Mouse (Mus musculus) natural killer cell, adult 2 months (primary cell): Measurements from ENCODE around the gene Mier2.

Experiments used
- DNase-seq, 2 experiments: peaks; one replicate each; pipeline ENCODE4 v3.0.0; 2022; ENCODE audit warnings: low spot score in 2 of 2

The Mier2 gene

DNA sequence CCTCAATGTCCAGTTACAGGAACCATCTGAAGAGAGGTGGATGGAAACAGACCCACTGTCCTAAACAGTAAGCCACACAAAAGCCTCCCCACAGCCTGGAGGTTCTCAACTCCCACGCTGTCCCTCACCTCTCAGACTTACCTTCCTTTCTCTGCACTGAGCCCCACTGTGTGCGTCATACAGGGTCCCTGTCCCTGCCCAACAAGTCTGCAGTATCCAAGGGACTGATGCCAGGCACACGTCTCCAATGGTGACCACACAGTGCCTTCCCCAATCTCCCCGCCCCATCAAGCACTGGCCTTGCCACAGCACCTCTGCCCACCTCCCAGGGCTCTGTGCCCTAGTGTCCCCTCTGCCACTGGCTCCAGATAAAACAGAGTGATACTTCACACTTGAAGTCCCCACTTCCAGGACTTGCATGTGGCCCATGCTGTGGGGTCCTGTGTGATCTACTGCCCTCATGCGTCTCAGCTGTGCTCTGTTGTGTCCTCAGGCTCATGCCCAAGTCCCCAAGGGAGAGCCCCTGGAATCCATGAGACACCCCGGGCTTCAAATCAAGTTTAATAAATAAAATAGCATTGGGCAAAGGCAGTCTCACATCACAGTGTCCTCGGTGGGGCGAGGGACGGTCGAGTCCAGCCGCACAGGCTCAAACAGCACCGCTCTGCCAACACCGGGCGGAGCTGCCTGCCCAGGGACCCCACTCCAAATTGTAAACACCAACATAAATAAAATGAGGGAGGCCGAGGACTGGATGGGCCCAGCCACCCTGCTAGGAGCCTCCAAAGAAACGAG, 15.1 kb downstream of the Mier2 start:
- DNase-seq = no peak

DNA sequence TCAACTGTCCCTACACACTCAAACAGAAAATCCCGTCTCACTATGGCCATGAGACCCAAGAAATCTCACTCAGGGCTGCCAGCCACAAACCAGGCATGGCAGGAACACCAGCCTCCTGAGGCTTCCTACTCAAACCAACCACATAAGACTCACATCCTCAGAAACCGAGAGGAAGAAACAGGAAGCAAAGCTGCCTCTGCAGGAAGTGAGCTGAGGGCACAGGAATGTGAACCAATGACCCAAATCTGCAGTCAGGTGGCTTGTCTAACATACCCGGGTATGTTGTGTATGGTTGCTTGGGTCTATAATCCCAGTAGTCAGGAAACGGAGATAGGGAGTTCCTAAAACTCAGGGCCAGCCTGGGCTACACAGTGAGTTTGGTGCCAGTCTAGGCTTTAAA, 16.1 kb downstream of the Mier2 start:
- no peak for DNase-seq

GRCm38 (mm10) chr10:79538323-79538722, 16.7 kb downstream of the Mier2 start:
- no peak for DNase-seq

GRCm38 (mm10) chr10:79537781-79538180, 17.2 kb downstream of the Mier2 start:
- DNase-seq = no peak

DNA sequence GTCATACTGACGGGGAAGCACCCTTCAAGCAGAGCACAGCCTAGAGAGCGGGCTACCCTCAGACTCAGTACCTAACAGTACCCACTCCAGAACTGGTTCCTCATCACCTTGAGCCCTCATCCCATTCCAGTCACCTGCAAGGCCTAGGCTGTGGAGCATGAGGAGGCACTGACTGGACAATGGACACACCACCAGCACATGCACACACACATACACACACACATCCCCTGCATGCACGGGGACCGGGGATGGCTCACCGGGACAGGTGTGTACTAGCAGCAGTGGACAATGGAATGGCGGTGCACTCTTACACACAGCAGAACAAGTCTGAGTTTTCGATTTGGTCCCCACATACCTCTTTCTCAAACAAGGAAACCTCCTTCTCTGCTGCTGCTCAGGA, 17.7 kb downstream of the Mier2 start:
- DNase-seq = no peak

- DNase-seq = no peak
These were observed 18.4 kb downstream of the Mier2 start for GRCm38 (mm10) chr10:79536461-79537080.

- DNase-seq = no peak
These were observed 19.6 kb downstream of the Mier2 start for GRCm38 (mm10) chr10:79535431-79535830.

DNA sequence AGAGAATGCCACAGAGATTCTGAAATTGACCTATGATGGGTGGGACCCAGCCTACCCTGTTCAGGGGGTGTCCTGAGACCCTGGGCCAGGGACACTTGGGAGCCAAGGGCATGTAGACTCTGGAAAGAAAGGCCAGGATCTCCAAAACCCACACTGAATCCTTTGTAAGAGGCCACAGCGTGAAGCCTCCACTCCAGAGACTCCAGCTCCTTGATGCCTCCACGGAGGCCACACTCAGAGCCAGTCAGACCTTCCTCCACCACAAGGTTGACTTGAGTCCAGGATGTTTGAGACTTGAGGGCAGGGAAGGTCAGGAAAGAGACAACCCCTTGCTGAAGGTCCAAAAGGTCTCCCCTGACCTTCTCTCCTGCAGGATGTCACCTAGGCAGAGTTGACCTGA, 20.6 kb downstream of the Mier2 start:
- DNase-seq = no peak

DNA sequence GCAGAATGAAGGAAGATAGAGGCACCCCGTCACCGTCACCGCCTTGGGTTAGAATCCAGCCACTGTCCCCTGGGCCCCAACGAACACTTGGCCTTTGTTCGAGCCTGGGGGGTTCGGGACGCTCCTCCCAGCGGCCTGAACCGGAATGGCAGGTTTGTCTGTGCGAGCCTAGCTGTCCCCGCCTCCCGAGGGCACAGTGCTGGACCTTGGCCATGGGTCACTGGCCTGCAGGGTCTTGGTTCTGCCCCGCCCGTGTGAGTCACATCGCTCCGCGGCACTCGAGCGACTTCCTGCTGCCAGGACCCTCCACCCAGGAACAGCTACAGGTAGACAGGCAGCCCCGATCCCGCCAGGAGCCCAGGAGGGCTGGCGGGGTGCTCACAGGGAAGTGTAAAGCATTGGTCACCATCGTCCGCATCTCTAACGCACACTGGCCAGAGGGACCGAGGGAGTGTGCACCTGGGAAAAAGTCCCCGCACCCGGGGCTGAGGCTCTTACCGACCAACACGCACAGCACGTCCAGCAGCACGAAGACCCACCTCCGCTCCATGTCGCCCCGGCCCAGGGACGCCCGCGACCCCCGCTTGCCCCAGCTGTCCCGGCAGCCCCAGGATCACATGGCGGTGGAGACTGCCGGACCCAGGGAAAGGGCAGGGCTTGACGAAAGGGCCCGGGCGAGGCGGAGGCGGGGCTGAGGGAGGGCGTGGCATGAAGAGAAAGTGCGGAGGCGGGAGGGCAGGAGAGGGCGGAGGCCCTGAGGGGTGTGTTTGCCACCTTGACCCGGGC, 21.7 kb downstream of the Mier2 start, which contains the start of gene Plpp2:
Plpp2 (minus strand) TSS at position 671 of the 786 bp plus-strand sequence.
- DNase-seq = peak; percentile 61 to 62

GRCm38 (mm10) chr10:79532678-79533077, 22.3 kb downstream of the Mier2 start:
- peak in 1 of 2 experiments; percentile 1 for DNase-seq

DNA sequence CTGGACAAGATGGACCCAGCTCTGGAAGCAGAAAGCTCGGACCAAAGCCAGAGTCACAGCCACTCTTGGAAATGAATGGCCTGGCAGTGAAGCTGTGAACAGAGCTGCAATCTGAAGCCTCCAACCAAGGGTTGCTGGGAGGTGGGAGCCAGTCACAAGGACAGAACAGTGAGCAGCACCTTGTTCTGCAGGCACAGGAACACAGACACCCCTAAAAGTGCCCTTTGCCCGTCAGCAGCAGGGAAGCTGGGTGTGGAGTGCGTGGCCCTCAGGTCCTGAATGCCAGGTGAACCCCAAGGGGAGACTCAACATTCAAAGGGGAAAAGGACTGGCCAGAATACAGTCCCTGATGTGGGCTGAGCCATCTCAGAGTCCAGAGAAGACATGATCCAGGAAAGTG, 23.4 kb downstream of the Mier2 start:
- DNase-seq = no peak

- no peak for DNase-seq
These were observed 24.3 kb downstream of the Mier2 start for GRCm38 (mm10) chr10:79530721-79531120.

DNA sequence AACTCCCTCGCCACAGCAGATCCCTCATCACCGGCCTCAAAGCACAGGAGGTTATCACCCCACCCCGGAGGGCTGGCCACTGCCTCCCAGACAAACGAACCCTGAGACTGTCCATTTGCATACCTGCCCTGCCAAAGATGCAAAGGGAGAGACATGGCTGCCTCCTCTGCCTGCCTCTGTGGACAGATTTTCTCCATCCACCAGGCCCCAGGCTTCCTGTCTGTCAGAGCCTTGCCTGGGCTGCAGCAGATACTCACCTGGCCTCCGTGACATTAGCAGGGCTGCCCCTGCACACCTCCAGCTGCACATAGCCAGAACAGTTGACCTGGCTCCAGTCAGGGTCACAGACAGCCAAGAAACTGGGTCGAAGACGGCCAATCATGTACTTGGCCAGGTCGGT, 24.8 kb downstream of the Mier2 start:
- DNase-seq = no peak

DNA sequence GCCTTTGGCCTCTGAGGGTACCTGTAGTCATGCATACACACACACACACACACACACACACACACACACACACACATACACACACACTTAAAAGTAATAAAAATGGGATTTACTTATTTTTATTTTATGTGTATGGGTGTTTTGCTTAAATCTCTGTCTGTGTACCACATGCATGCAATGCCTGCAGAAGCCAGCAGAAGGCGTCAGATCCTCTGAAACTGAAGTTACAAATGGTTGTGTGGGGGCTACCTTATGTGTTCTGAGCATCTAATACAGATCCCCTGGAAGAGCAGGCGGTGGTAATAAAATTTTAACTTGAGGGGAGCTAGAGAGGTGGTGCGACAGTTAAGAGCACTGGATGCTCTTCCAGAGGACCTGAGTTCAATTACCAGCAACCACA, 26.9 kb downstream of the Mier2 start:
- DNase-seq = no peak

DNA sequence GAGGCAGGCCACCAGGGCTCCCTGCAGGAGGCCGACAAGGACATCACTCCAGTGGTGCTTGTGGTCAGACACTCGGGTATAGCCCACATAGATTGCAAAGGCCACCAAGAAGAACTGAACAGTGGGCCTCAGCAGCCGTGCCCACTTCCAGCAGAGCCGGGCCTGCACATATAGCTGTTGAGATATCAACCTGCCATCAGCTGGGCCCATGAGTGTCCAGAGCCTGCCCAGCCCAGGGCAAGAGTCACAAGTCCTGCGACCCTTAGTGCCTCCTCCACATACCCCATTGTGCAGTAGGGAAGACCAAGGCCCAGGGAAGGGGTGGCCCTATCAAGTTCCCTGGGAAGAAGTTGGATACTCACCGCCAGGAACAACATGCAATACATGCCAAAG, 27.6 kb downstream of the Mier2 start:
- no peak for DNase-seq

DNA sequence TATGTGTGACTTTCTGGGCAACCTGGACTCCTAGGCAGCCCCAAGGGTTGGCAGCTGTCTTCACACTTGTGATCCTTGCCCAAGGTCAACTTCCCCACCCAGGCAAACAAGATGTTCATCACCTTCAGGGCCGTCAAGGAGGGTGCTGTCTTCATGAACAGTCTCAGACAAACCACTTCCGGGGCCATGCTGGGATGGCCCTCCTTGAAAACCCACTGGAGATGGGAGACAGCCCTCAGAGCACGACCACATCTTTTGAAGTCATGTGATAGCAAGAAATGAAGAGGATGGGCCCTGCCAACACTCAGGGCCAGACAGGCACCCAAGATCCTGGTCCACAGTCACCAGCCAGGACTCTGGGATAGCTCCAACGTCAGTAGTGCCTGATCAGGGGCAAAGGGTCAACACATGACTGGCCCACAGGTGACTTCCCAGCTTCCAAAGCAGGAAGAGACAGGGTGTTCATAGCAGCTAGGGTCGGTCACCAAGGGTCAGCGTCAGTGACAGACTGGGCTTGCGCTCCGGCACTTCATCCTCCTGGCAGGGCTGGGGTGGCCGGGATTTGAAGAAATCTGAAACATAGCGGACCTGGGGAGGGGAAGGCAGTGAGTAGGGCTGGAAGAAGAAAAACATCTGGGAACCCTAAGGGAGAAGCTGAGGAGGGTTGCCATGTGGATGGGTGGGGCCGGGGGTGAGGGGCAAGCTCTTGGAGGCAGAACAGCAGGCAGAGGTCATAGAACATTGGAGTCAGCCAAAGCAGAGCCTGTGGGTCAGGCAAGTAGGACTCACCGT, 28.1 kb downstream of the Mier2 start:
- DNase-seq = no peak

DNA sequence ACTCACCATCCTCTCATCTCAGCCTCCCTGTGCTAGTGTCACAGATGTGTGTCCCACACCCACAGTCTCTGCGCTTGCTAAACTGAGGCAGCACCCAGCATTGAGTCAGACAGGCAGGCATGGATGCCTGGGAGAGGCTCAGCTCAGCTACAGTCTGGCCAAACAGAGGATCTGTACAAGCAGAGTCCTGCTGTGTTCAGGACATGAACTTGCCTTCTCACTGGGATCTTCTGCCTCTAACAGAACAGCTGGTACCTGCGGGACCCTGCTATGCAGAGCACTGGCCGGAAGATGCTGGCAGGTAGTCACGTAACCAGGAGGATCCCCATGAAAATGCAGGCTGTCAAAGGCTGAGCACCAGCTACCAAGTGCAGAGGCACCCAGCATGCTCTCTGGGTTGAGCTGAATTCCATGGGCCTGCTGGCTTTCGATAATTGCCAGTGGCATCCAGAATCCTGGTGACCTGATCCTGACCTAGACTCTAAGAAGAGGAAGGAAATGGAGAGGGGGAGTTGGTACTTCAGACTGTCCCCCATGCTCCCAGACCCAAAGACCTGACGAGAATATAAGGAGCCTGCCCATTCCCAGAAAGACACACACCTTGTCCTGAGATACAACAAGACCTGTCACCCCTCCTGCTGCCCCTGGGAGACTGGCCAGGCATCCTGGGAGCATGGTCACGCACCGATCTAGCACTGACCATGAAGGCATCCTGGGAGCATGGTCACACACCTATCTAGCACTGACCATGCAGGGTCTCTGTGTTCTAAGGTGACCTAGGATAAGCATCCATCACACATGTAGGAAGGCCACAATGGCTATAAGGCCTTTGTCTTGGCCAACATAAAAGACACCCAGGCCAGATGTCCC, 29.3 kb downstream of the Mier2 start:
- no peak for DNase-seq

DNA sequence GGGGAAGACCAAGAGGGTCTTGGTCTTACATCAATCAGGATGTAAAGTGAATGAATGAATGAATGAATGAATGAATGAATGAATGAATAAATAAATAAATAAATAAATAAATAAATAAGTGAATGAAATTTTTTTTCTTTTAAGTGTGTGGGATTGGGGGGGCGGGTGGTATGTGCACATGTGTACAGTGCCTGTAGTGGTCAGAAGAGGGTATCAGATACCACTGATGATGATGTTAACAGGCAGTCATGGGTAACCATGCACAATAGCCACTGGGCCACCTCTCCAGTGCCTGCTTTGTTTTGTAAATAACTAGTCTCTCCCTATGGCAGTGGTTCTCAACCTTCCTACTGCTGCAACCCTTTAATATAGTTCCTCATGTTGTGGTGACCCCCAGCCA, 30.6 kb downstream of the Mier2 start:
- no peak for DNase-seq

- DNase-seq = no peak
These were observed 48.3 kb downstream of the Mier2 start for GRCm38 (mm10) chr10:79506709-79507108.

GRCm38 (mm10) chr10:79502830-79503644, 52.0 kb downstream of the Mier2 start:
- DNase-seq = no peak
